Mouse (Mus musculus) midbrain, embryonic 11.5 days (tissue): ENCODE data around the gene Rgl1. TPM values are rescaled to one million over a fixed set of nuclear protein-coding genes. Genes with fewer than 3 reads are reported as not detected.

Source experiments
- ATAC-seq: fragments of 200-750 bp; cut with Nextera tagmentation; 2 replicates; pipeline ENCODE4 v1.8.0; 2017; ENCODE audit warnings: moderate TSS enrichment, moderate library complexity; ENCODE audit not compliant: low FRiP score
- DNase-seq: peaks from one replicate; pipeline ENCODE4 v3.0.0; 2015; ENCODE audit warnings: low spot score; ENCODE audit errors: missing footprints
- H3K27ac ChIP-seq: fragments of 300-500 bp; sonication (generic); 2 replicates; pipeline ENCODE4 v1.5.1; 2014; ENCODE audit warnings: low read depth, low read length
- H3K27me3 ChIP-seq: fragments of 300-500 bp; sonication (generic); 2 replicates; pipeline ENCODE4 v1.6.1; 2014; ENCODE audit warnings: mild to moderate bottlenecking, low read length, moderate library complexity, mixed read lengths; ENCODE audit not compliant: control insufficient read depth, insufficient read depth
- H3K36me3 ChIP-seq: fragments of 300-500 bp; sonication (generic); 2 replicates; pipeline ENCODE4 v1.6.1; 2014; ENCODE audit warnings: mild to moderate bottlenecking, low read length, moderate library complexity, mixed read lengths; ENCODE audit not compliant: control insufficient read depth, insufficient read depth
- H3K4me1 ChIP-seq: fragments of 300-500 bp; sonication (generic); 2 replicates; pipeline ENCODE4 v1.6.1; 2014; ENCODE audit warnings: low read length; ENCODE audit not compliant: control insufficient read depth, insufficient read depth
- H3K4me2 ChIP-seq: fragments of 300-500 bp; sonication (generic); 2 replicates; pipeline ENCODE4 v1.6.1; 2014; ENCODE audit warnings: mild to moderate bottlenecking, moderate library complexity
- H3K4me3 ChIP-seq: fragments of 300-500 bp; sonication (generic); 2 replicates; pipeline ENCODE4 v1.5.1; 2014; ENCODE audit warnings: low read depth, low read length
- H3K9ac ChIP-seq: fragments of 300-500 bp; sonication (generic); 2 replicates; pipeline ENCODE4 v1.6.1; 2014; ENCODE audit warnings: low read length
- H3K9me3 ChIP-seq: fragments of 300-500 bp; sonication (generic); 2 replicates; pipeline ENCODE4 v1.6.1; 2016; ENCODE audit warnings: low read length; ENCODE audit not compliant: control insufficient read depth
- WGBS: fragments of 180-500 bp; shearing (Covaris S2); extraction: QIAGEN DNeasy Blood & Tissue Kit; methylation state at CpG from one replicate; pipeline ENCODE4 v1.1.7; 2014; 5-methylcytosine and 5-hydroxymethylcytosine counted together
- polyA plus RNA-seq: library from polyadenylated mRNA; unstranded; fragments of >200 nt; fragmentation: Nextera tagmentation; extraction: Ambion mirVana; gene quantifications from 2 replicates; pipeline ENCODE4 v1.2.1, GENCODE M21; 2014

Rgl1 gene
- polyA plus RNA-seq, 1 experiment from 2014 or later: 23.2 TPM

- no peak overlapping the region for H3K4me2 ChIP-seq
- no peak for ATAC-seq
- H3K27me3 ChIP-seq: no peaks in the 10 kb centered on the region
- WGBS: 77% methylated on average over 8 of the region's 8 CpGs
- H3K9me3 ChIP-seq: no peaks in the 10 kb centered on the region
- no peak overlapping the region for H3K4me3 ChIP-seq
- H3K36me3 ChIP-seq: no peaks in the 10 kb centered on the region
- no peak overlapping the region for H3K9ac ChIP-seq
- no peak overlapping the region for H3K27ac ChIP-seq
- no peaks in the 10 kb centered on the region for H3K4me1 ChIP-seq
- DNase-seq: no peak
These were observed 166.8 kb downstream of the Rgl1 start for GRCm38 (mm10) chr1:152599347-152599746.

GRCm38 (mm10) chr1:152594690-152595089 is 171.5 kb downstream of the Rgl1 start:
- DNase-seq (no peak), ATAC-seq (no peak)
- Histone ChIP-seq H3K27ac (no peak overlapping the region), H3K27me3 (no peaks in the 10 kb centered on the region), H3K9ac (no peak overlapping the region), H3K4me1 (no peaks in the 10 kb centered on the region), H3K36me3 (no peaks in the 10 kb centered on the region), H3K4me2 (no peak overlapping the region), H3K4me3 (no peak overlapping the region), H3K9me3 (no peaks in the 10 kb centered on the region)
- WGBS: 91% methylated on average over 5 of the region's 5 CpGs

GRCm38 (mm10) chr1:152593831-152594549 is 172.2 kb downstream of the Rgl1 start:
- no peak overlapping the region for H3K4me2 ChIP-seq
- WGBS: 90% methylated on average over 9 of the region's 9 CpGs
- no peaks in the 10 kb centered on the region for H3K27me3 ChIP-seq
- no peaks in the 10 kb centered on the region for H3K9me3 ChIP-seq
- no peak overlapping the region for H3K4me3 ChIP-seq
- DNase-seq (no peak), ATAC-seq (no peak)
- H3K4me1 ChIP-seq: 0 out of 2 replicates have a peak, but pooled peaks cover 3% of the 10 kb centered on the region
- no peak overlapping the region for H3K27ac ChIP-seq
- no peaks in the 10 kb centered on the region for H3K36me3 ChIP-seq
- H3K9ac ChIP-seq: no peak overlapping the region

- WGBS: 90% methylated on average over 7 of the region's 7 CpGs
These were observed 172.8 kb downstream of the Rgl1 start for GRCm38 (mm10) chr1:152593382-152593781.

GRCm38 (mm10) chr1:152592609-152593008 is 173.5 kb downstream of the Rgl1 start:
- Histone ChIP-seq H3K4me2 (no peak overlapping the region), H3K36me3 (no peaks in the 10 kb centered on the region), H3K9me3 (no peaks in the 10 kb centered on the region), H3K9ac (no peak overlapping the region), H3K4me3 (no peak overlapping the region), H3K27ac (no peak overlapping the region), H3K4me1 (0 out of 2 replicates have a peak, but pooled peaks cover 3% of the 10 kb centered on the region), H3K27me3 (no peaks in the 10 kb centered on the region)
- ATAC-seq (no peak), DNase-seq (no peak)
- whole genome bisulfite sequencing: 90% methylated on average over 6 of the region's 6 CpGs

More at GRCm38 (mm10) chr1:152593382-152593781, 172.8 kb downstream of the Rgl1 start:
- no peaks in the 10 kb centered on the region for H3K9me3 ChIP-seq
- no peak overlapping the region for H3K9ac ChIP-seq
- H3K4me3 ChIP-seq: no peak overlapping the region
- H3K27ac ChIP-seq: no peak overlapping the region
- H3K36me3 ChIP-seq: no peaks in the 10 kb centered on the region
- 0 out of 2 replicates have a peak, but pooled peaks cover 3% of the 10 kb centered on the region for H3K4me1 ChIP-seq
- no peak overlapping the region for H3K4me2 ChIP-seq
- ATAC-seq (no peak), DNase-seq (no peak)
- H3K27me3 ChIP-seq: no peaks in the 10 kb centered on the region

- no peak for ATAC-seq
- Histone ChIP-seq H3K4me1 (0 out of 2 replicates have a peak, but pooled peaks cover 3% of the 10 kb centered on the region), H3K9me3 (no peaks in the 10 kb centered on the region), H3K4me3 (no peak overlapping the region), H3K9ac (no peak overlapping the region), H3K27me3 (no peaks in the 10 kb centered on the region), H3K4me2 (no peak overlapping the region), H3K27ac (no peak overlapping the region), H3K36me3 (no peaks in the 10 kb centered on the region)
- DNase-seq: no peak
- WGBS: 95% methylated on average over 12 of the region's 15 CpGs
These were observed 174.2 kb downstream of the Rgl1 start for GRCm38 (mm10) chr1:152591746-152592498.

- no peak overlapping the region for H3K9ac ChIP-seq
- ATAC-seq: no peak
- no peaks in the 10 kb centered on the region for H3K36me3 ChIP-seq
- H3K9me3 ChIP-seq: no peaks in the 10 kb centered on the region
- no peak overlapping the region for H3K4me3 ChIP-seq
- 0 out of 2 replicates have a peak, but pooled peaks cover 3% of the 10 kb centered on the region for H3K4me1 ChIP-seq
- no peak for DNase-seq
- no peak overlapping the region for H3K27ac ChIP-seq
- WGBS: 82% methylated on average over 5 of the region's 5 CpGs
- no peak overlapping the region for H3K4me2 ChIP-seq
- no peaks in the 10 kb centered on the region for H3K27me3 ChIP-seq
These were observed 175.8 kb downstream of the Rgl1 start for GRCm38 (mm10) chr1:152590321-152590720.

GRCm38 (mm10) chr1:152589331-152589935 is 176.7 kb downstream of the Rgl1 start:
- H3K4me2 ChIP-seq: no peak overlapping the region
- H3K9me3 ChIP-seq: no peaks in the 10 kb centered on the region
- no peaks in the 10 kb centered on the region for H3K27me3 ChIP-seq
- H3K4me3 ChIP-seq: no peak overlapping the region
- WGBS: 54% methylated on average over 9 of the region's 9 CpGs
- ATAC-seq: no peak
- no peaks in the 10 kb centered on the region for H3K36me3 ChIP-seq
- H3K27ac ChIP-seq: no peak overlapping the region
- H3K4me1 ChIP-seq: 0 out of 2 replicates have a peak, but pooled peaks cover 3% of the 10 kb centered on the region
- no peak overlapping the region for H3K9ac ChIP-seq
- peak; percentile 90 for DNase-seq

GRCm38 (mm10) chr1:152587431-152587830 is 178.7 kb downstream of the Rgl1 start:
- ATAC-seq: no peak
- no peak for DNase-seq
- Histone ChIP-seq H3K36me3 (no peaks in the 10 kb centered on the region), H3K4me2 (no peak overlapping the region), H3K4me3 (no peak overlapping the region), H3K27me3 (no peaks in the 10 kb centered on the region), H3K27ac (no peak overlapping the region), H3K9ac (no peak overlapping the region), H3K9me3 (no peaks in the 10 kb centered on the region), H3K4me1 (0 out of 2 replicates have a peak, but pooled peaks cover 3% of the 10 kb centered on the region)
- 88% methylated on average over 3 of the region's 3 CpGs for WGBS
